Mouse (Mus musculus) heart, adult 2 months (tissue): ENCODE results near the gene Lamtor1. TPM values are rescaled to one million over a fixed set of nuclear protein-coding genes. Genes with fewer than 3 reads are reported as not detected.
"Not testable (repeated sequence)": the region's sequence is repeated elsewhere in the genome, so short reads cannot be mapped to it uniquely, and the experiment has no call there.

Experiments used
- DNase-seq, 2 experiments: peaks; one replicate each; pipeline ENCODE4 v3.0.0; 2021
- H3K27ac ChIP-seq: fragments of 200-600 bp; 2 replicates; pipeline ENCODE4 v1.8.1; 2022
- H3K27me3 ChIP-seq: fragments of 200-500 bp; 2 replicates; pipeline ENCODE4 v1.6.1; 2012; ENCODE audit warnings: mild to moderate bottlenecking, low read length, inconsistent platforms, mixed read lengths; ENCODE audit not compliant: control insufficient read depth, insufficient read depth
- H3K36me3 ChIP-seq: fragments of 200-500 bp; 2 replicates; pipeline ENCODE4 v1.6.1; 2012; ENCODE audit warnings: low read length, inconsistent platforms; ENCODE audit not compliant: control insufficient read depth, insufficient read depth
- H3K4me1 ChIP-seq: fragments of 200-500 bp; 2 replicates; pipeline ENCODE4 v1.6.1; 2011; ENCODE audit warnings: low read length; ENCODE audit not compliant: control insufficient read depth, insufficient read depth
- H3K4me3 ChIP-seq: fragments of 200-600 bp; 2 replicates; pipeline ENCODE4 v1.8.1; 2022
- H3K79me2 ChIP-seq: fragments of 200-500 bp; replicated peaks from 2 replicates; pipeline ENCODE4 v1.6.1; 2012; ENCODE audit warnings: mild to moderate bottlenecking, inconsistent platforms, low read length, moderate library complexity, mixed read lengths; ENCODE audit not compliant: control insufficient read depth, insufficient read depth
- H3K9ac ChIP-seq: fragments of 200-500 bp; 2 replicates; pipeline ENCODE4 v1.6.1; 2012; ENCODE audit warnings: low read depth, mild to moderate bottlenecking, control low read depth, inconsistent platforms, low read length, mixed read lengths
- CTCF ChIP-seq: fragments of 200-600 bp; IDR thresholded peaks from 2 replicates; pipeline ENCODE4 v1.8.1; 2022; ENCODE audit warnings: antibody characterized with exemption, mild to moderate bottlenecking, moderate library complexity
- EP300 ChIP-seq: fragments of 200-500 bp; IDR thresholded peaks from 2 replicates; pipeline ENCODE4 v1.6.1; 2011; ENCODE audit warnings: low read depth, low read length, control low read depth; ENCODE audit not compliant: insufficient read depth
- POLR2A ChIP-seq: fragments of 200-500 bp; IDR thresholded peaks from 2 replicates; pipeline ENCODE4 v1.6.1; 2011; ENCODE audit warnings: mild to moderate bottlenecking, low read depth, low read length, control low read depth; ENCODE audit not compliant: insufficient read depth
- WGBS: fragments of 180-500 bp; shearing (Covaris S2); methylation state at CpG from one replicate; pipeline ENCODE4 v1.1.7; 2018; 5-methylcytosine and 5-hydroxymethylcytosine counted together
- intact Hi-C: fragments of 180-260 bp; cut with DNase I; formaldehyde crosslinking; loops from one replicate; pipeline ENCODE4 v1.15.1; 2025
- polyA plus RNA-seq: library from polyadenylated mRNA; depleted of rRNA; stranded (reverse); fragments of >200 nt; gene quantifications from 2 replicates; pipeline ENCODE4 v1.2.3, GENCODE M21; 2012
- total RNA-seq, 2 experiments: library from RNA; stranded (reverse); gene quantifications; 2 replicates each; pipeline ENCODE4 v1.2.3; 2021

The Lamtor1 gene
- total and polyA plus RNA-seq, 3 experiments: 104 to 244 (median 125) TPM

DNA sequence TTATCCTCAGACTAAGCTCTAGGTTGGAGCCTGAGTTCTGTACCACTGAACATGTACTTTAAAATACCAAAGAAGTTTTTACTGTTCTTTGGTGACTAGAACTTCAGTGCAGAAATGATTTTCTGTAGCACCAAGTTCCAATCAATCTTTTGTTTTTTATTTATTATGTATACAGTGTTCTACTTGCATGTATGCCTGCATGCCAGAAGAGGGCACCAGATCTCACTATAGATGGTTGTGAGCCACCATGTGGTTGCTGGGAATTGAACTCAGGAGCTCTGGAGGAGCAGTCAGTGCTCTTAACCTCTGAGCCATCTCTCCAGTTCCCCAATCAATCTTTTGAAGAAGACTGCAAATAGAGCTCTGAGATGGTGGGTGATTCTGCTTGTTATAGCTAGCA lies 20.2 kb downstream of the Lamtor1 start:
- H3K36me3 ChIP-seq, H3K4me3 ChIP-seq, DNase-seq, H3K27ac ChIP-seq, intact Hi-C loops, H3K79me2 ChIP-seq, H3K27me3 ChIP-seq, H3K9ac ChIP-seq, H3K4me1 ChIP-seq: not testable (repeated sequence)
- peak; percentile 48 for TF ChIP-seq CTCF

DNA sequence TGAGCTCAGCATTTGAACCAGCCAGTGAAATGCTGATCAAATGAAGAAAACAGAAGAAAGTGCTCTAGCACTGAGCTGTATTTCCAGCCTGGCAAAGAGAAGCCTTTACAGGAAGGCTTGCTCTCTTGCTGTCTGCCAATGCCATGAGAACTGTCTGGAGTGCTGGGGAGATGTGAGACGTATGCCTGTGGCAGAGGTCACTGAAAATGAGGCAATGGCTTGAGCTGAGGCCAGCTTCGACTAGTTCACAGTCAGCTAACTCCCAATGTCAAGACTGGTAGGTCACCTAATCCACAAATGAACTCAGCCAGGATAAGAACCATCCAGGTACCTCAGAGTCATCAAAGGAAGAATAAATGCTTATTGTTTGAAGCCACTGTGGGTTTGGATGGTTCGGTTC lies 22.4 kb downstream of the Lamtor1 start:
- Histone ChIP-seq H3K36me3 (no peaks in the 10 kb centered on the region), H3K27me3 (no peaks in the 10 kb centered on the region), H3K4me1 (no peaks in the 10 kb centered on the region; the same call in 1 of the 2 replicates), H3K79me2 (no peaks in the 10 kb centered on the region), H3K4me3 (no peak overlapping the region), H3K9ac (no peak overlapping the region), H3K27ac (no peak overlapping the region)
- TF ChIP-seq POLR2A: no peak
- TF ChIP-seq EP300: no peak
- no peak for TF ChIP-seq CTCF
- intact Hi-C loops: no loop called here
- 55% methylated on average over 3 of the region's 3 CpGs for WGBS
- peak in 1 of 2 experiments; percentile 23 for DNase-seq

DNA sequence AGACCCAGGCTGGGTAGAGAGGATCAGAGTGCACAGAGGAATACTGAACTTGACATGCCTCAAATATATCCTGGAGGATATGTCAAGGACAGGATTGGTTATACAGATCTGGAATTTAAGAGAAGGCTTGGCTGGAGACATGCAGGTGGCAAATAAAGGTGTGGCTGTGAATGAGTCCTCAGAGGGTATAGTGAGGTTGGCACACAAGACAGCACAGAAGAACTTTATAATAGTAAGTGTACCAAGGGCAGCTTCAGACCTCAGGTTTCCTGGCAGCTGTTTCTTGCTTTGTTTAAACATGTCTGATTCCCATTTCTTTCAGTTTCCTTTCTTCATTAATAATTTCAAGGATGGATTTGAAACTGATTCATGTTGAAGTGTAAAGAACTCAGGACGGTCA lies 26.8 kb downstream of the Lamtor1 start:
- WGBS: 81% methylated on average over 1 of the region's 1 CpGs
- H3K79me2 ChIP-seq: peaks cover 2% of the 10 kb centered on the region
- intact Hi-C loops: loop anchor here (5.0 kb wide), 4 partner anchors 35 to 145 kb away; partner anchors contain the start of gene Il18bp
- H3K36me3 ChIP-seq: no peaks in the 10 kb centered on the region
- no peaks in the 10 kb centered on the region for H3K27me3 ChIP-seq
- no peak overlapping the region for H3K27ac ChIP-seq
- H3K9ac ChIP-seq: no peak overlapping the region
- DNase-seq: no peak
- H3K4me1 ChIP-seq: no peaks in the 10 kb centered on the region; the same call in 1 of the 2 replicates
- no peak overlapping the region for H3K4me3 ChIP-seq
- TF ChIP-seq EP300 (no peak), POLR2A (no peak), CTCF (no peak)

DNA sequence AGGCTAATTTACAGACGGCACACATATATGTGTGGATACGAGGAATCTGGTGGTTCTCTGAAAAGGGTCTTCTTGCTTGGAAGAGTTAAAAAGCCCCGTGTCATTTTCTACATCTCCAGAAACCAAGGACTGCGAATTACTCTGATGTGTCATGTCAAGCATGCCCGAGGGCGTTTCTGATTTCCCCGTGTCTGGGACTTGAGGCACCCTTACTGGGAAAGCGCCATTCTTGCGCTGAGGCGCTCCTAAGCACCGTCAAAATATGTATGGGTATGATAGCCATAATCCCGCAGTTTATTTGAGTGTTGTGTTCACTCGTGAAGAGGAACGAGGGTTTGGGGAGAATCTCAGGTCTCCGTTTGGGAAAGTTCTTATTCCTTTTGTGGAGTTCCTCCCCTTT lies 27.6 kb downstream of the Lamtor1 start:
- Histone ChIP-seq H3K4me3 (peak overlapping the region; percentile 70), H3K27ac (peak overlapping the region; percentile 78), H3K36me3 (no peaks in the 10 kb centered on the region), H3K9ac (peak overlapping the region; percentile 85), H3K27me3 (no peaks in the 10 kb centered on the region), H3K4me1 (no peaks in the 10 kb centered on the region; the same call in 1 of the 2 replicates), H3K79me2 (peaks cover 2% of the 10 kb centered on the region)
- TF ChIP-seq EP300: no peak
- no peak for TF ChIP-seq CTCF
- no peak for TF ChIP-seq POLR2A
- WGBS: 3% methylated on average over 15 of the region's 15 CpGs
- intact Hi-C loops: loop anchor here (5.0 kb wide), 4 partner anchors 36 to 144 kb away; partner anchors contain the start of gene Il18bp
- no peak for DNase-seq

DNA sequence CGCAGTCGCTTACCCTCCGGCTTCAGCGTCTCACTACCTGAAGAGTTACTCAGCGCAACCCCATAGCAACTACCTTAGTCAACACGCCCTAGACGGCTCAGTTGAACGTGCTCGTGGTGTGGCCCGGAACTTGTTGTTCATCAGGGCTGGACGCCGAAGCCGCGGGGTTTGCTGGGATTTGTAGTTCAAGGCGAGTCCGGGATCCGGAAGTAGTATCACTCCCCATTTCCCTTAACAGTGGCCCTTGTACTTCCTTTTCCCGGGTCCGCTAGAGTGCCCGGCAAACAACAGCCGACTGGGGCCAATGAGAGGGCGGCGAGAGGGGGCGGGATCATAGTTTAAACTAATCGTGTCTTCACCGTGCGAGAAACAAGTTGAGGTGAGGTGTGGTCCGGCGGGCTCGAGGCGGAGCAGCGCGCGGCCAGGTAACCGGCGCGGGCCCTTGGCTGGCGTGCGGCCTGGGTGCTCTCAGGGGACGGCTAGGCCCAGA lies 28.1 kb downstream of the Lamtor1 start, which contains the start of the genes Lrrc51 and Numa1:
Gene Lrrc51, minus strand, starts transcription at position 145 of the 490 bp plus-strand sequence.
Gene Numa1, plus strand, starts transcription at position 361 of the 490 bp plus-strand sequence.
- under 1% methylated on average over 40 of the region's 40 CpGs for WGBS
- peak within 1 kb of the TSS; percentile 83 for H3K27ac ChIP-seq
- peak within 1 kb of the TSS; percentile 70 for H3K4me3 ChIP-seq
- H3K36me3 ChIP-seq: no peaks in the 10 kb centered on the region
- H3K9ac ChIP-seq: peak within 1 kb of the TSS; percentile 92
- peak; percentile 95 to 97 for DNase-seq
- peak; percentile 76 for TF ChIP-seq POLR2A
- 0 out of 2 replicates have a peak, but pooled peaks have one; percentile 51 for TF ChIP-seq EP300
- no peak for TF ChIP-seq CTCF
- intact Hi-C loops: loop anchor here (2.0 to 5.0 kb wide), 5 partner anchors 36 to 144 kb away; partner anchors contain the start of genes Il18bp, Rnf121, Xndc1 and Xntrpc
- H3K27me3 ChIP-seq: no peaks in the 10 kb centered on the region
- H3K79me2 ChIP-seq: peaks cover 2% of the 10 kb centered on the region
- H3K4me1 ChIP-seq: no peaks in the 10 kb centered on the region; the same call in 1 of the 2 replicates

- WGBS: 85% methylated on average over 4 of the region's 4 CpGs
- no peak overlapping the region for H3K4me3 ChIP-seq
- H3K27ac ChIP-seq: no peak overlapping the region
- DNase-seq: no peak
- TF ChIP-seq POLR2A (no peak), EP300 (no peak), CTCF (no peak)
- H3K4me1 ChIP-seq: no peaks in the 10 kb centered on the region; the same call in 1 of the 2 replicates
- no peaks in the 10 kb centered on the region; the same call in 1 of the 2 replicates for H3K36me3 ChIP-seq
- intact Hi-C loops: loop anchor here (2.0 kb wide), 1 partner anchor 129 kb away; the partner anchor contains the start of genes Rnf121, Xndc1 and Xntrpc
- H3K27me3 ChIP-seq: no peaks in the 10 kb centered on the region
- H3K9ac ChIP-seq: no peak overlapping the region
- H3K79me2 ChIP-seq: peaks cover 2% of the 10 kb centered on the region
Observed at GRCm38 (mm10) chr7:101935957-101936356, 30.3 kb downstream of the Lamtor1 start.
